Mouse (Mus musculus) spleen, adult 18-20 months (tissue): ENCODE measurements around the gene Vwa5b1.

ENCODE experiments used
- DNase-seq, 2 experiments: peaks; one replicate each; pipeline ENCODE4 v3.0.0; 2022; ENCODE audit warnings: mixed read lengths in 2 of 2

The Vwa5b1 gene

DNA sequence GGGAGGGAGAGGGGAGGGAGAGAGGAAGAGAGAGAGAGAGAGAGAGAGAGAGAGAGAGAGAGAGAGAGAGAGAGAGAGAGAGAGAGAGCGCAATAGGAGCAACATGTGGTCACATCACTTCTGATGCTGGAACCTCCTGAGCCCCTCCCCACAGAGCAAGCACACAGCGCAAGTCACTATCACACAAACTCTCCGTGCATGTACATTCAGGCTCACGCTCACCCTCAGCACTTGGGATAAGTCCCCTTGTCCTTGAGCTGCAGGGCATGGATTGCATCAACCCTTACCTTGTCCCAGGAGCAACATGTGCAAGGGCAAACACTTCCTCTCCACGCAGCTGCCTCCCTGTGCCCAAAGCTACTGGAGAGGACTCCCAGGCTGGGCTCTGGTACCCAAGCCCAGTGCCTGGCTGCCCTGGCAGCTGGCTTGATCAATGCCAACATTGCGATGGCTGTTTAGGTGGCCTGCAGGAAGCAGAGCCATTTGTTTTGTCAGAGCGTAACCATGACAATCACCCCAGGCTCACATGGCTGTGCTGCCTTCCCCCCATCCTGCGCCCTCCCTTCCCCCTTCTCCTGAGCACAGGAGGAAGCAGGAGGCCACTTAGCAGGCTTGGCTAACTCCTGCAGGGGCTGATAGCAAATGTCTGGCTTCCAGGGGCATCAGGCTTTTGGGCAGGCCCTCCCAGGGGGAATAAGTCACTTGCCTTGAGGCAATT is at the start of gene Vwa5b1:
Gene Vwa5b1, minus strand, starts transcription at position 457 of the 718 bp plus-strand sequence.
- no peak for DNase-seq

GRCm38 (mm10) chr4:138682760-138683159 is 47.1 kb upstream of the Vwa5b1 start:
- no peak for DNase-seq

DNA sequence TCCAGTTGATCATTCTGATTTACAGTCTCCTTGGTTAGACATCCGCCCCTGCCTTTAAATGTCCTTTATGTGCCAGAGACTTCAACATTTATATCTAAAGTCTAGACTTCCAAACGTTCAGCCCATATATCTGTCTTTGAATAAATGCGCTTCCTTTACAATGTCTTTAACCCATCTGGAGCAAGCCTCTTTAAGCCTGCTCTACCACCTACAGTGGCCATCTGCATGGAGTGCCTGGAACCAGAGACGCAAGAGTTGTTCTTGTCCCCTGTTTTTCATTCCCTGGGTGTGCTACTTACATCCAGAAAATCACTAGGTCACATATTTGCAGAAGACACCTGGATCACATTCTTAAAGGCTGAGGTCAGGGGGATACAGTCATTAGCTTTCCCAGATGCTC is 44.4 kb upstream of the Vwa5b1 start:
- DNase-seq, result no peak

GRCm38 (mm10) chr4:138677579-138677978 is 41.9 kb upstream of the Vwa5b1 start:
- no peak for DNase-seq

GRCm38 (mm10) chr4:138676480-138676879 is 40.8 kb upstream of the Vwa5b1 start:
- no peak for DNase-seq

DNA sequence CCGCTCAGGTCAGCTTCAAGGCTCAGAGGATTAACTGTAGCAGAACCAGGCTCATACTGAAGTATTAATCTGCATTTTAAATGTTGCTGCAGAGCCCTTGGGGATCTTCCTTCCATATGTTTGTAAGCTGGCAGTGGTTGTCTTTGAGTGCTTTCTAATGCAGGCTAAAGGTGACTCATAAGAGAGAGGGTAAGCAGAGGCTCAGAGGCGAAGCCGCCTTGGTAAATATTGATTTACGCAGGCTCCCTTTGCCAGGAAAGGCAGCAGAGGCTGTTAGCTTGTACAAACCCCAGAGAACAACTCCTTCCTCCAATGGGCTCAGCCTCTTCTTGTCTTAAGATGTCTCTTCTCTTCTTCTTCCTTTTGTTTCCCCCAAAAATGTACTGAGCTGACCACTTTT is 36.5 kb upstream of the Vwa5b1 start:
- no peak for DNase-seq

GRCm38 (mm10) chr4:138670093-138670889 is 34.6 kb upstream of the Vwa5b1 start:
- DNase-seq, result no peak

DNA sequence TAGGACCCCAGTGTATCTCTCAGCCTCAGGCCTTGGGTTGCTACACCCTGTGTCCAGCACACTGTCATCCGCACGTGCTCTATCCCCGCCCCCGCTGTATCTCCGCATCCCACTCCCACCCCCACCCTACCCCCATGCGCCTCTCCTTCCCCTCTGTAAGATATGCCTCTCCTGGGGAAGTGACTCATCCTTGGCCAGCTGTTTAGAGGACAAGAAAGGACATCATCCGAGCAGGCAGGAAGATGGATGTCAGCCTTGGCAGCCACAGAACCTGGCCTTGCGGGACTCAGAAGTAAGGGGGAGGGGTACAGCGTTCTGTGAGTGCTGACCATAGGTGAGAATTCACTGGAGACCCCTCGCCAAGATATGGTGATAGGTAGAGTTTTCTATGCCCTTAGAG is 30.8 kb upstream of the Vwa5b1 start:
- DNase-seq, result no peak

DNA sequence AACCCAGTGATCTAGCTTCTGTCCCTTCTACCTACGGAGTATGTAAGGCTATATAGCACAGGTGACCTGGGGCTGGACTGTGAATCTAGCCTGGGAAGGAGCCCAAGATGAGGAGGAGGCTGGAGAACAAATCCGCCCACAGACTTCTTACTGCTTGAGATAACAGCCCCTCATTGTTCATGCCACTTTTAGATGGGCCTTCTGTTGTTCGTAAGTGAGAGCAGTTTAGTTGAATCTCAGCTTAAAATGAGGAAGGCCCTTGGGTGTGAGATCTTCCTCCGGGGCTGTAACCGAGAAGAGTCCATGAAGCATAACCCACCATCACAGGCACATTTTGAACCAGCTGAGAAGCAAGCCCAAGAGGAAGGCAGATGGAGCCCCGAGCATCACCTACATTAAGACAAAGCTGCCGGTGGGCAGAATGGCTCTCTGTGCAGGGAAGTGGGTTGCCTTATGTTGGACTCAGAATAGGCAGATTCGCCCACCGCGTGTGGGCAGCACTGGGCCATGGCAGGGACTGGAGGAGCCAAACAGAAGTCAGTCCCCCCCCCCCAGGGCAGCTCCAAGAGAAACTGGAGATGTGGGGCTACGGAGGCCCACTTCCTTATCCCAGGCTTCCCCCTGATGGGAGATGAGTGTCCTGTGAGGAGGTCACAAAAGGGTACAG is 24.4 kb upstream of the Vwa5b1 start:
- no peak for DNase-seq

- no peak for DNase-seq
These were observed 17.4 kb upstream of the Vwa5b1 start for GRCm38 (mm10) chr4:138653056-138653455.

GRCm38 (mm10) chr4:138651881-138652280 is 16.2 kb upstream of the Vwa5b1 start:
- no peak for DNase-seq

GRCm38 (mm10) chr4:138648096-138648635 is 12.5 kb upstream of the Vwa5b1 start:
- DNase-seq, result no peak

DNA sequence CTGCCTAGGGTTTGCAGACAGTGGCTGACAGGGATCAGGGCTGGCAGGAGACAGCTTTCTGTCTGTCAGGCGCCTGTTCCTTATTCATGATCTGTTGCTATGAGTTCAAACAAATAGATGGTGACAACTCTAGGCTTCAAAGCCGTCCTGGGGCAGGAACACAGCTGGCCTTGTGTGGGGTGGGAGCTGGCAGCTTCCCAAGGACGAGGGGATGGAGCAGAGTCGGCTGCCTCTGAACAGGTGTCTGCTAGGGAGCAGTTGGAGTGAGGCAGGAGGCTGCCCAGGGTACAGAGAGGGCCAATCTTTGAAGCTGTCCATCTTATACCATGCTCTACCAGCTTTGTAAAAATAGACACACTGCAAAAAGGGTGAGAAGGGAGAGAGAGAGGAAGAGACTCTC is 6.6 kb upstream of the Vwa5b1 start:
- no peak for DNase-seq

DNA sequence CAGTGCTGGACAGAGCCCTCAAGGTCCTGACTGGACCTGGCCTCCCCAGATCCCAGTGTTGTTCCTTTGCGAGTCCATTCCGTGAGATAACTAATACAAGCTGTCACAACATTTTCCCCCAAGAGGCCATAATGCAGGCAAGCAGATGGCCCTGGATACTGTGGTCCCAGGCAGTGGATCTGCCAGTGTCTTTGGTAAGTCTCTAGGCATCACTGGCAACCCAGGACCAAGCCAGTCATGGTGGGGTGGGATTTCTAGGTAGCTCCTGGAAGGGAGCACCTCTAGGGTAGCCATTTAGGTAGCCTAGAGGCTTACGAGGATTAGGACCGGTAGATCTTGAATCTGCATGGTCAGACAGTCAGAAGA is 445 bp upstream of the Vwa5b1 start:
- DNase-seq, result no peak

DNA sequence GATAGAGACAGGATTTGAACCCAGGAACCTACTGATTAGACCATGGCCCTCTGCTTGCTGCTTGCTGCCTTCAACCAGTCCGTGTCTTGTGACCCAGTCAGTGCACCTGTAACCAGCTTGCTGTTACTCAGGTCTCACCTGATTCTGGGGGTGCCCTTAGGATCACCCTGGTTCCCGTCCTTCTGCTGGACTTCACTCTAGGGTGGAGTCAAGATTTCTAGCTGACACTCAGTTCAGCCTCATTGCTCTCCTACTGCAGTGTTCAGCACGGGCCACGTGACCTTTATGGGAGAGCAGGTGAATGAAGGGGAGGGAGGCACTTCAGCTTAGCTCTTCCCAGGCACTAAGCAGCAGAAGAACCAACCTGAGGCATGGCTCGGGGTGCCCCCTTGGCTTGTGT is 7.4 kb downstream of the Vwa5b1 start:
- no peak for DNase-seq

DNA sequence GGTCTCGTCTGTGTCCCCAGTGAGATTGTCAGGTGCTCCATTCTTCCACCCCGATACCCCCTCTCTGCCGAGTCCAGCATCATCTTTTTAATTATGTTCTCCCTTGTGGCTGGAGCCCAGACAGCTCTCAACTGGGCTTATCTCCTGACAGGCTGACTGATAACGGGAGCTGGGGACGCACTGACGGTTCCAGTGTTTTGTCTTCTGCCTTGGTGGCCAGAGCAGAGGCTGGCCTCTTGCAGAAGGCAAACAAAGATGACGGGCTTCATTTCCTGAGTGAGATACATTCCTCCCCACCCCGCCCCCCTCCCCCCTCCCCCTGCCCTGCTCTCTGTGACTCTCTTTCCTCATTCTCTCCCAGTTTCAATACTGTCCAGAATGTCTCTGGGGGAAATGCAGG is 21.2 kb downstream of the Vwa5b1 start:
- DNase-seq, result no peak

- no peak for DNase-seq
These were observed 33.8 kb downstream of the Vwa5b1 start for GRCm38 (mm10) chr4:138601926-138602325.

- no peak for DNase-seq
These were observed 37.8 kb downstream of the Vwa5b1 start for GRCm38 (mm10) chr4:138597904-138598347.

DNA sequence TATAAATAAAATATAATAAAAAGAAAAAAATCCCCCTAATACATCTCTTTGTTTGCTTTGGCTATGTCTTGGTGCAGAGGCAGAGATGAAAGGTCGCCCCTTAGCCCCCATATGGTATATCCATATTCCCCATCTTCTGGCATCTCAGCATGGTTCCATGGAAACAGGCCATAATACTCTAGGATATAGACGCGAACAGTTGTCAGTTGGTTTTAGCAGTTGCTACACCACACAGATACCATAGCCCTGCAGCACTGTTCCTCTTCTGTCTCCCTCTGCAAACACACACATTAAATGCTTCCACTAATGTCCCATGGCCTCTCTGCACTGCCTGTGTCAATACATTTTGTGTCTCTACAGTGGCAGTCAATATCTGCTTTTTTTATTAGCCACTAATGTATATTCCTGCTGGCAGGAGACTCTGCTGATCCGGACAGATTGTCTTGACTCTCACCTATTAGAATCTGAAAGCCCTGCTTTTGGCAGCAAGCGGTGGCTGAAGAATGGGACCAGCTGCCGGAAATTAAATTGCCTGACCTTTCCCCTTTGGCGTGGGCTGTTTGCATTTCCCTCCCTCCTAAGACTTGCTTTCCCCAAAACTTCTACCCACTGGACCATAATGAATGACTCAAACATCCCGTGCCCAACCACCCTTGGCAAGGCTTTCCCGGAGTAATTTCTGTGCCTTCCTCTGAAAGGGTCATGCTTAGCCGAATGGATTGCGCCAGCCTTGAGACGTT is 39.1 kb downstream of the Vwa5b1 start:
- DNase-seq, result no peak

GRCm38 (mm10) chr4:138584946-138585345 is 50.7 kb downstream of the Vwa5b1 start:
- no peak for DNase-seq

DNA sequence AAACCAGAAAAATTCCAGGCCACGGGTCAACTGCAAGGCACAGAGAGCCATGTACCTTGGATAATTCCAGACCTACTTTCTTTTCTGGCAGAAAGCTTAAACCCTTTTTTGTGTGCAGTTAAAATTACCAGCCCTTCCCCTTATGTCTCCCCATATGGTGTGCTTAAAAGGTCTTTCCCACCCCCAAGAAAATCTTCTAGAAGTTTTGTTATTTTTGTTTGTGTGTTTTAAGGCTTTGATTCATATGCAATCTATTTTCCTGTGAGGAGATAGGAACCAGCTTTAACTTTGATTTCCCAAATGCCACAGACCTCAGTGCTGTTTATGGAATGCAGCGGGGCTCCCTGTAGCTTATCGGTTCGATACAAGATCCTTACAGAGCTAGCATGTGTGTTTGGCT is 53.2 kb downstream of the Vwa5b1 start:
- no peak for DNase-seq

DNA sequence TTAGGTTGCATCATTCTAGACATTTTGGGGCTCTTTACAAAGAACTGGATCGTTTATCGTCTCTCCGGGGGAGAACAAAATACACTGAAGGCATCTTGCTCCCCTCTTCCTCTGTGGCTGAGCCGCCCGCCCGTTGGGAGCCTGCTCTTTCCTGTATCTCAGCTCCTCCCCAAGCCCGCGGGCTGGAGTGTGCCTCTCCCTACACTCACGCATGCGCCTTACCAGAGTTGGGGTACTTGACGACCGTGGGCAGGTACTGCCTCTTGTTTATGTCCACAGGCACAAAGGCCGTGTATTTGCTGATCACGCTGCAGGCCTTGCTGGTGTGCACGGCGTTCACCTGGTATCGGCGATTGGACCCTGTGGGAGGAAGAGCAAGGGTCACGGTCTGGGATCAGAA is 57.3 kb downstream of the Vwa5b1 start:
- DNase-seq, result no peak

GRCm38 (mm10) chr4:138576661-138577060 is 59.0 kb downstream of the Vwa5b1 start:
- DNase-seq, result no peak
